Mouse (Mus musculus) thymus, adult 2 months (tissue): ENCODE results near the gene Fam219a.

Experiments
- CTCF ChIP-seq: fragments of 200-500 bp; IDR thresholded peaks from 2 replicates; pipeline ENCODE4 v1.5.1; 2012; ENCODE audit warnings: mild to moderate bottlenecking, control low read depth, low read length, moderate library complexity, borderline replicate concordance; ENCODE audit not compliant: control insufficient read depth, poor library complexity, insufficient read depth; ENCODE audit errors: extremely low read depth
- POLR2A ChIP-seq: fragments of 200-500 bp; IDR thresholded peaks from 2 replicates; pipeline ENCODE4 v1.6.1; 2012; ENCODE audit warnings: mild to moderate bottlenecking, low read length, control low read depth, moderate library complexity; ENCODE audit not compliant: control insufficient read depth, poor library complexity, insufficient read depth; ENCODE audit errors: extremely low read depth

DNA sequence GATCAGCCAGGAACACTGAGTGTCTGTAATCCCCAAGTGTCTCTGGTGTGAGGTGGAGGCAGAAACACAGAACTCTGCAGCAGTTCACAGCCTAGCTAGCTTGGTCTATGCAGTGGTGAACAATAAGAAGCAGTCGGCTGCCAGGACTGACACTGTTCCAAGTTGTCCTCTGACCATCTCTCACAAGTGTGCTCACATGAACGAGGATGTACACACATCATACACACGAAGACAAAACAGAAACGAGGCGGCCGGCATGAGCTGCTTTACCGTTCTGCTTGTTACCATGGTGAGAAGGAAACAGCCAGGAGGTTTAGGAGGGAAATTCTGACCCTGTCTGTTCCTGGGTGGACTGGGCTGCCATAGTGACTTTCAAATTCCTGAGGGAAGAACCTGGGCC is 42.8 kb downstream of the Fam219a start:
- no peak for TF ChIP-seq CTCF
- TF ChIP-seq POLR2A, result no peak
